Mouse (Mus musculus) kidney, postnatal 25 days (tissue): Measurements from ENCODE around the gene Stxbp4.

Experiments used
- DNase-seq, 2 experiments: peaks; one replicate each; pipeline ENCODE4 v3.0.0; 2021; ENCODE audit warnings: mixed read lengths in 2 of 2

The Stxbp4 gene

GRCm38 (mm10) chr11:90649777-90650176, 11.9 kb upstream of the Stxbp4 start:
- peak; percentile 48 to 49 for DNase-seq

- peak; percentile 53 to 83 for DNase-seq
Measured at GRCm38 (mm10) chr11:90638312-90638830, 487 bp upstream of the Stxbp4 start.

GRCm38 (mm10) chr11:90634661-90635060, 3.2 kb downstream of the Stxbp4 start:
- DNase-seq, result no peak

- peak in 1 of 2 experiments; percentile 50 for DNase-seq
Measured at GRCm38 (mm10) chr11:90632480-90632879, 5.4 kb downstream of the Stxbp4 start.

GRCm38 (mm10) chr11:90627751-90628150, 10.1 kb downstream of the Stxbp4 start:
- DNase-seq, result no peak

- no peak for DNase-seq
Measured at GRCm38 (mm10) chr11:90625174-90625573, 12.7 kb downstream of the Stxbp4 start.

GRCm38 (mm10) chr11:90623477-90623876, 14.4 kb downstream of the Stxbp4 start:
- DNase-seq, result peak in 1 of 2 experiments; percentile 67

- no peak for DNase-seq
Measured at GRCm38 (mm10) chr11:90622500-90622899, 15.4 kb downstream of the Stxbp4 start.

- no peak for DNase-seq
Measured at GRCm38 (mm10) chr11:90622044-90622443, 15.8 kb downstream of the Stxbp4 start.

- DNase-seq, result no peak
Measured at GRCm38 (mm10) chr11:90616431-90616830, 21.5 kb downstream of the Stxbp4 start.

- no peak for DNase-seq
Measured at GRCm38 (mm10) chr11:90614743-90615142, 23.1 kb downstream of the Stxbp4 start.

GRCm38 (mm10) chr11:90612118-90612517, 25.8 kb downstream of the Stxbp4 start:
- DNase-seq, result no peak

GRCm38 (mm10) chr11:90603066-90603465, 34.8 kb downstream of the Stxbp4 start:
- DNase-seq, result no peak

GRCm38 (mm10) chr11:90595826-90596225, 42.1 kb downstream of the Stxbp4 start:
- no peak for DNase-seq

GRCm38 (mm10) chr11:90590996-90591395, 46.9 kb downstream of the Stxbp4 start:
- no peak for DNase-seq

- no peak for DNase-seq
Measured at GRCm38 (mm10) chr11:90586203-90586602, 51.7 kb downstream of the Stxbp4 start.

- no peak for DNase-seq
Measured at GRCm38 (mm10) chr11:90585754-90586153, 52.1 kb downstream of the Stxbp4 start.

- peak; percentile 20 to 53 for DNase-seq
Measured at GRCm38 (mm10) chr11:90577057-90577780, 60.7 kb downstream of the Stxbp4 start.

- DNase-seq, result no peak
Measured at GRCm38 (mm10) chr11:90576282-90576972, 61.5 kb downstream of the Stxbp4 start.

GRCm38 (mm10) chr11:90575491-90576048, 62.3 kb downstream of the Stxbp4 start:
- DNase-seq, result no peak

- DNase-seq, result no peak
Measured at GRCm38 (mm10) chr11:90570646-90571259, 67.1 kb downstream of the Stxbp4 start.

- DNase-seq, result no peak
Measured at GRCm38 (mm10) chr11:90558359-90559047, 79.4 kb downstream of the Stxbp4 start.

GRCm38 (mm10) chr11:90556517-90556916, 81.4 kb downstream of the Stxbp4 start:
- DNase-seq, result no peak
